Mouse (Mus musculus) midbrain, embryonic 13.5 days (tissue): Measurements from ENCODE around the gene Srrm4. TPM values are rescaled to one million over a fixed set of nuclear protein-coding genes. Genes with fewer than 3 reads are reported as not detected.

Experiments
- ATAC-seq: fragments of 200-750 bp; cut with Nextera tagmentation; 2 replicates; pipeline ENCODE4 v1.8.0; 2017; ENCODE audit warnings: mild to moderate bottlenecking, moderate TSS enrichment, moderate library complexity
- H3K27ac ChIP-seq: fragments of 300-500 bp; sonication (generic); 2 replicates; pipeline ENCODE4 v1.5.1; 2015; ENCODE audit warnings: inconsistent platforms, mild to moderate bottlenecking, moderate library complexity
- H3K27me3 ChIP-seq: fragments of 300-500 bp; sonication (generic); 2 replicates; pipeline ENCODE4 v1.6.1; 2015; ENCODE audit warnings: mild to moderate bottlenecking, inconsistent platforms
- H3K36me3 ChIP-seq: fragments of 300-500 bp; sonication (generic); 2 replicates; pipeline ENCODE4 v1.6.1; 2015; ENCODE audit warnings: mild to moderate bottlenecking, inconsistent platforms
- H3K4me1 ChIP-seq: fragments of 300-500 bp; sonication (generic); replicated peaks from 2 replicates; pipeline ENCODE4 v1.6.1; 2015; ENCODE audit warnings: inconsistent platforms
- H3K4me2 ChIP-seq: fragments of 300-500 bp; sonication (generic); replicated peaks from 2 replicates; pipeline ENCODE4 v1.6.1; 2015; ENCODE audit warnings: moderate library complexity, mild to moderate bottlenecking, inconsistent platforms
- H3K4me3 ChIP-seq: fragments of 300-500 bp; sonication (generic); replicated peaks from 2 replicates; pipeline ENCODE4 v1.5.1; 2015; ENCODE audit warnings: mild to moderate bottlenecking, inconsistent platforms
- H3K9ac ChIP-seq: fragments of 300-500 bp; sonication (generic); replicated peaks from 2 replicates; pipeline ENCODE4 v1.6.1; 2015; ENCODE audit warnings: mild to moderate bottlenecking, inconsistent platforms
- H3K9me3 ChIP-seq: fragments of 300-500 bp; sonication (generic); 2 replicates; pipeline ENCODE4 v1.6.1; 2016; ENCODE audit warnings: mild to moderate bottlenecking, inconsistent platforms
- WGBS: fragments of 180-500 bp; shearing (Covaris S2); methylation state at CpG from one replicate; pipeline ENCODE4 v1.1.7; 2015; 5-methylcytosine and 5-hydroxymethylcytosine counted together
- polyA plus RNA-seq: library from polyadenylated mRNA; unstranded; fragments of >200 nt; fragmentation: Nextera tagmentation; extraction: Ambion mirVana; gene quantifications from 2 replicates; pipeline ENCODE4 v1.2.1, GENCODE M21; 2015

The Srrm4 gene
- polyA plus RNA-seq, 1 experiment from 2014 or later: 22.5 TPM

- WGBS: 31% methylated on average over 15 of the region's 15 CpGs
- Histone ChIP-seq H3K4me3 (no peak overlapping the region), H3K4me2 (no peak overlapping the region; the same call in 1 of the 2 replicates), H3K9me3 (no peaks in the 10 kb centered on the region), H3K27me3 (no peaks in the 10 kb centered on the region), H3K27ac (peak overlapping the region; percentile 45), H3K36me3 (no peaks in the 10 kb centered on the region), H3K4me1 (peaks cover 48% of the 10 kb centered on the region), H3K9ac (peak overlapping the region; percentile 4; the same call in 1 of the 2 replicates)
- ATAC-seq: peak; percentile 49; the same call in 1 of the 2 replicates
These were observed 90.3 kb downstream of the Srrm4 start for GRCm38 (mm10) chr5:116501342-116501741.

GRCm38 (mm10) chr5:116498880-116499640 lies 92.6 kb downstream of the Srrm4 start:
- 74% methylated on average over 19 of the region's 19 CpGs for WGBS
- Histone ChIP-seq H3K4me2 (no peak overlapping the region), H3K27ac (no peak overlapping the region), H3K4me3 (no peak overlapping the region), H3K9ac (no peak overlapping the region), H3K4me1 (peaks cover 63% of the 10 kb centered on the region), H3K9me3 (no peaks in the 10 kb centered on the region), H3K36me3 (no peaks in the 10 kb centered on the region), H3K27me3 (no peaks in the 10 kb centered on the region)
- no peak for ATAC-seq

- 76% methylated on average over 5 of the region's 5 CpGs for WGBS
- H3K4me1 ChIP-seq: peaks cover 66% of the 10 kb centered on the region
These were observed 93.8 kb downstream of the Srrm4 start for GRCm38 (mm10) chr5:116497866-116498265.

GRCm38 (mm10) chr5:116497205-116497604 lies 94.4 kb downstream of the Srrm4 start:
- H3K4me1 ChIP-seq: peaks cover 71% of the 10 kb centered on the region
- 0 out of 2 replicates have a peak, but pooled peaks have one; percentile 11 for ATAC-seq
- 48% methylated on average over 7 of the region's 7 CpGs for WGBS

More at GRCm38 (mm10) chr5:116497866-116498265, 93.8 kb downstream of the Srrm4 start:
- H3K27ac ChIP-seq: no peak overlapping the region
- no peaks in the 10 kb centered on the region for H3K9me3 ChIP-seq
- H3K4me3 ChIP-seq: no peak overlapping the region
- H3K36me3 ChIP-seq: no peaks in the 10 kb centered on the region
- no peaks in the 10 kb centered on the region for H3K27me3 ChIP-seq
- no peak for ATAC-seq
- no peak overlapping the region for H3K9ac ChIP-seq
- H3K4me2 ChIP-seq: no peak overlapping the region

GRCm38 (mm10) chr5:116496717-116497116 lies 94.9 kb downstream of the Srrm4 start:
- Histone ChIP-seq H3K4me3 (no peak overlapping the region), H3K27ac (no peak overlapping the region), H3K4me1 (peaks cover 71% of the 10 kb centered on the region), H3K9me3 (no peaks in the 10 kb centered on the region), H3K27me3 (no peaks in the 10 kb centered on the region), H3K9ac (no peak overlapping the region), H3K4me2 (no peak overlapping the region), H3K36me3 (no peaks in the 10 kb centered on the region)
- WGBS: 84% methylated on average over 2 of the region's 2 CpGs
- ATAC-seq: no peak

More at GRCm38 (mm10) chr5:116497205-116497604, 94.4 kb downstream of the Srrm4 start:
- Histone ChIP-seq H3K36me3 (no peaks in the 10 kb centered on the region), H3K27me3 (no peaks in the 10 kb centered on the region), H3K27ac (no peak overlapping the region), H3K9ac (no peak overlapping the region), H3K9me3 (no peaks in the 10 kb centered on the region), H3K4me3 (no peak overlapping the region), H3K4me2 (no peak overlapping the region)

- Histone ChIP-seq H3K4me3 (no peak overlapping the region), H3K9me3 (no peaks in the 10 kb centered on the region), H3K27ac (no peak overlapping the region), H3K9ac (no peak overlapping the region), H3K27me3 (no peaks in the 10 kb centered on the region), H3K4me2 (no peak overlapping the region), H3K36me3 (no peaks in the 10 kb centered on the region), H3K4me1 (peaks cover 75% of the 10 kb centered on the region)
- 74% methylated on average over 9 of the region's 9 CpGs for WGBS
- no peak for ATAC-seq
These were observed 96.2 kb downstream of the Srrm4 start for GRCm38 (mm10) chr5:116495466-116495865.

GRCm38 (mm10) chr5:116494377-116494776 lies 97.2 kb downstream of the Srrm4 start:
- no peak overlapping the region for H3K27ac ChIP-seq
- H3K4me3 ChIP-seq: no peak overlapping the region
- no peak overlapping the region for H3K4me2 ChIP-seq
- ATAC-seq: no peak
- H3K27me3 ChIP-seq: no peaks in the 10 kb centered on the region
- H3K4me1 ChIP-seq: peaks cover 72% of the 10 kb centered on the region
- H3K9ac ChIP-seq: no peak overlapping the region
- 66% methylated on average over 7 of the region's 7 CpGs for whole genome bisulfite sequencing
- H3K36me3 ChIP-seq: no peaks in the 10 kb centered on the region
- no peaks in the 10 kb centered on the region for H3K9me3 ChIP-seq

- Histone ChIP-seq H3K9me3 (no peaks in the 10 kb centered on the region), H3K27me3 (no peaks in the 10 kb centered on the region), H3K4me3 (no peak overlapping the region), H3K36me3 (no peaks in the 10 kb centered on the region), H3K27ac (peak overlapping the region; percentile 61; the same call in 1 of the 2 replicates), H3K4me1 (peaks cover 57% of the 10 kb centered on the region), H3K9ac (no peak overlapping the region), H3K4me2 (no peak overlapping the region)
- 93% methylated on average over 3 of the region's 3 CpGs for WGBS
- no peak for ATAC-seq
These were observed 98.9 kb downstream of the Srrm4 start for GRCm38 (mm10) chr5:116492726-116493125.

- WGBS: 60% methylated on average over 12 of the region's 12 CpGs
- no peaks in the 10 kb centered on the region for H3K36me3 ChIP-seq
- no peak overlapping the region for H3K9ac ChIP-seq
- peak overlapping the region; percentile 61 for H3K27ac ChIP-seq
- peaks cover 56% of the 10 kb centered on the region for H3K4me1 ChIP-seq
- no peaks in the 10 kb centered on the region for H3K9me3 ChIP-seq
- H3K27me3 ChIP-seq: no peaks in the 10 kb centered on the region
- peak; percentile 54; the same call in 1 of the 2 replicates for ATAC-seq
- H3K4me3 ChIP-seq: no peak overlapping the region
- H3K4me2 ChIP-seq: no peak overlapping the region
These were observed 99.7 kb downstream of the Srrm4 start for GRCm38 (mm10) chr5:116491794-116492420.

- no peak for ATAC-seq
- no peak overlapping the region for H3K4me2 ChIP-seq
- H3K4me1 ChIP-seq: peaks cover 60% of the 10 kb centered on the region
- no peaks in the 10 kb centered on the region for H3K36me3 ChIP-seq
- no peaks in the 10 kb centered on the region for H3K27me3 ChIP-seq
- no peak overlapping the region for H3K4me3 ChIP-seq
- peak overlapping the region; percentile 8; the same call in 1 of the 2 replicates for H3K27ac ChIP-seq
- no peak overlapping the region for H3K9ac ChIP-seq
- WGBS: 86% methylated on average over 5 of the region's 5 CpGs
- no peaks in the 10 kb centered on the region for H3K9me3 ChIP-seq
These were observed 100.8 kb downstream of the Srrm4 start for GRCm38 (mm10) chr5:116490826-116491225.

GRCm38 (mm10) chr5:116489621-116490020 lies 102.0 kb downstream of the Srrm4 start:
- 62% methylated on average over 8 of the region's 8 CpGs for WGBS
- no peaks in the 10 kb centered on the region for H3K9me3 ChIP-seq
- no peak for ATAC-seq
- no peak overlapping the region for H3K4me2 ChIP-seq
- peaks cover 65% of the 10 kb centered on the region for H3K4me1 ChIP-seq
- H3K36me3 ChIP-seq: no peaks in the 10 kb centered on the region
- no peak overlapping the region for H3K4me3 ChIP-seq
- H3K27me3 ChIP-seq: no peaks in the 10 kb centered on the region
- H3K9ac ChIP-seq: no peak overlapping the region
- H3K27ac ChIP-seq: no peak overlapping the region

- H3K4me1 ChIP-seq: peaks cover 63% of the 10 kb centered on the region
- peaks cover 6% of the 10 kb centered on the region; the same call in 1 of the 2 replicates for H3K36me3 ChIP-seq
- 79% methylated on average over 4 of the region's 4 CpGs for WGBS
- no peak overlapping the region for H3K4me2 ChIP-seq
- H3K4me3 ChIP-seq: no peak overlapping the region
- ATAC-seq: no peak
- H3K27ac ChIP-seq: no peak overlapping the region
- H3K9me3 ChIP-seq: no peaks in the 10 kb centered on the region
- no peaks in the 10 kb centered on the region for H3K27me3 ChIP-seq
- no peak overlapping the region for H3K9ac ChIP-seq
These were observed 105.5 kb downstream of the Srrm4 start for GRCm38 (mm10) chr5:116486135-116486534.
